Mouse (Mus musculus) stomach, embryonic 16.5 days (tissue): ENCODE measurements around the gene Map2. TPM values are rescaled to one million over a fixed set of nuclear protein-coding genes. Genes with fewer than 3 reads are reported as not detected.

ENCODE experiments used
- ATAC-seq: fragments of 200-750 bp; cut with Nextera tagmentation; 2 replicates; pipeline ENCODE4 v1.8.0; 2017; ENCODE audit warnings: moderate number of reproducible peaks, moderate TSS enrichment; ENCODE audit not compliant: insufficient read depth, low FRiP score
- H3K27ac ChIP-seq: fragments of 300-500 bp; sonication (generic); 2 replicates; pipeline ENCODE4 v1.5.1; 2014; ENCODE audit warnings: low read length
- H3K27me3 ChIP-seq: fragments of 300-500 bp; sonication (generic); 2 replicates; pipeline ENCODE4 v1.6.1; 2014; ENCODE audit warnings: low read length, control low read depth, mixed read lengths; ENCODE audit not compliant: control insufficient read depth, insufficient read depth
- H3K36me3 ChIP-seq: fragments of 300-500 bp; sonication (generic); 2 replicates; pipeline ENCODE4 v1.6.1; 2014; ENCODE audit warnings: low read length; ENCODE audit not compliant: control insufficient read depth, insufficient read depth
- H3K4me1 ChIP-seq: fragments of 300-500 bp; sonication (generic); 2 replicates; pipeline ENCODE4 v1.6.1; 2014; ENCODE audit warnings: low read length, control low read depth, mixed read lengths; ENCODE audit not compliant: control insufficient read depth, insufficient read depth
- H3K4me2 ChIP-seq: fragments of 300-500 bp; sonication (generic); 2 replicates; pipeline ENCODE4 v1.6.1; 2014; ENCODE audit warnings: low read depth, low read length, mixed read lengths
- H3K4me3 ChIP-seq: fragments of 300-500 bp; sonication (generic); replicated peaks from 2 replicates; pipeline ENCODE4 v1.5.1; 2014; ENCODE audit warnings: mild to moderate bottlenecking, low read length
- H3K9ac ChIP-seq: fragments of 300-500 bp; sonication (generic); 2 replicates; pipeline ENCODE4 v1.6.1; 2014; ENCODE audit warnings: low read length
- H3K9me3 ChIP-seq: fragments of 300-500 bp; sonication (generic); replicated peaks from 2 replicates; pipeline ENCODE4 v1.6.1; 2016; ENCODE audit warnings: low read length, control low read depth; ENCODE audit not compliant: control insufficient read depth
- WGBS: fragments of 180-500 bp; shearing (Covaris S2); extraction: QIAGEN DNeasy Blood & Tissue Kit; methylation state at CpG from one replicate; pipeline ENCODE4 v1.1.7; 2014; 5-methylcytosine and 5-hydroxymethylcytosine counted together
- polyA plus RNA-seq: library from polyadenylated mRNA; unstranded; fragments of >200 nt; fragmentation: Nextera tagmentation; extraction: Ambion mirVana; gene quantifications from 2 replicates; pipeline ENCODE4 v1.2.1, GENCODE M21; 2015

Map2 gene
- polyA plus RNA-seq, 1 experiment from 2014 or later: 19.8 TPM

DNA sequence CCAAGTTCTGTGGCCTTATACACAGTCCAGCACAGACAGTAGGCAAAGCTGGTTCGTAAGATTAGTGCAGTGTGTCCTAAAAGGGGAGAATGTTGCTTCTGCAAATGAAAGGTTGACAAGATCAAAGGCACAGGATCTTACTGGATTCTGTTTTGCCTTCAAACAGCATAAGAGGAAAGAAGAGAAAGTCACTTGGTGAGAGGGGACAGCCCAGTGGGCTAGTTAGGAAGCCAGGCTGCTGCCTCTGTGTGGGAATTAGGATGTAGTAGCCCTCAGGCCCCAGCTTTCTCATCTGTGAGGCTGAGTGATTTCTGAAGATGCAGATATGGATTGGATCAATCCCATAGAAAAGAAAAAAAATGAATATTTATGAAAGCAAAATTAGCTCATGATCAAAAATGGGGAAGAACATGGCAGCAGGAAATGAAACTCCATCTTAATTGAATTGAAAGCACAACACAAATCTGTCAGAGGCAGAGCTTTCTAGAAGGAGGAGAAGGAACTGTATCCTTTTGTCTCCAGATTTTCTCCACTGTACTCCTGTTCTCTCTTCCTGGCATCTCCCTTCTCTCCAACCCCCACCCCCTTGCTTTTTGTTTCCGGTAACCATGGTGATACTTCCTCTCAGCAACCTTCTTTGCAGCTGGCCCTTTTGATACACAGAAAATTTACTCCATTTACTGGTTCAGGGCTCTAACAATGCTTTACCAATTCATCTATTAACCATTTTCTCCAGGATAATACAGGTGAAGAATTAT is 145.5 kb downstream of the Map2 start:
- H3K4me3 ChIP-seq: no peak overlapping the region
- ATAC-seq: no peak
- WGBS: 78% methylated on average over 2 of the region's 2 CpGs
- H3K36me3 ChIP-seq: no peaks in the 10 kb centered on the region
- no peaks in the 10 kb centered on the region for H3K27me3 ChIP-seq
- H3K4me2 ChIP-seq: no peak overlapping the region
- H3K4me1 ChIP-seq: no peaks in the 10 kb centered on the region
- no peak overlapping the region for H3K27ac ChIP-seq
- no peak overlapping the region for H3K9ac ChIP-seq
- H3K9me3 ChIP-seq: no peaks in the 10 kb centered on the region

DNA sequence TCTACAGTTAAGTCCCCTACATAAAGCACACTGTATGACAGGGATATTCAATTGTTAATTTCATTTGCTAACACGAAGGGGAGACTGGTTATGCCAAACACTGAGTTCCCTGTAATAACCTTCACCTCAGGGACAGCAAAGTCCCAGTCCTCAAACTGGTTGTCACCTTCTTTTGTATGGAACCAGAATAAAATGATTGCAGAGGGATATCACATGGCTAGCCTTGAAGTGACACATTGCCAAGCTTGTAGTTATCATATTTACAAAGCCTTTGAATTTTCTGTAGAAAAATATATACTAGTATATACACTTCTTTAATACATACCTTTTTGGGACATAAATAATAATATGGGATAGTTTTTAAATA is 146.0 kb downstream of the Map2 start:
- WGBS: 54% methylated on average over 1 of the region's 1 CpGs
- no peak overlapping the region for H3K27ac ChIP-seq
- H3K4me2 ChIP-seq: no peak overlapping the region

DNA sequence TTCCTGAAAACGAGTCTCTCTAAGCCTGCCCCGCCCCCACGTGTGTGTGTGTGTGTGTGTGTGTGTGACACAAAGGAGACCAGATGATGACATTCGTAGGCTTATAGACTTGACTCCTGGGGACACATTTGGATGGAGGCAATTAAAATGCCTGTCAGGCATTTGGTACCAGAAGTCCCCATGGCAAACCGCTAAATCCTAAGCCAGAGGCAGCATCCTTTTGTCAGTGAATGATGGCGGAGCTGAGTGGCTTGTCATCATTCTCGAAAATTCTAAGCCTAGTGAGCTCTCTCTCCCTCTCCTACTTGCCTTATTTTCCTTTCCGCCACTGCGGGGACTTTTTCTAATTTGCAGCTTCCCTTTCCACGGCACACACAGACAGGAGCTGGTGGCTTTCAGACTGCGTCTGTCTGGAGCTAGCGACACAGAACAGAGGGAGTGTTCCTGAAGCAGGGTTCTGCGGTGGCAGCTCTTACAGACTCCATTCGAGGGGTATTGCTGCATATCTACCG is 146.6 kb downstream of the Map2 start:
- 61% methylated on average over 15 of the region's 15 CpGs for WGBS
- H3K4me2 ChIP-seq: no peak overlapping the region

More for the DNA sequence above, 146.0 kb downstream of the Map2 start:
- H3K36me3 ChIP-seq: no peaks in the 10 kb centered on the region
- no peak overlapping the region for H3K9ac ChIP-seq
- H3K4me1 ChIP-seq: no peaks in the 10 kb centered on the region
- H3K9me3 ChIP-seq: no peaks in the 10 kb centered on the region
- no peak overlapping the region for H3K4me3 ChIP-seq
- ATAC-seq: no peak
- H3K27me3 ChIP-seq: no peaks in the 10 kb centered on the region

DNA sequence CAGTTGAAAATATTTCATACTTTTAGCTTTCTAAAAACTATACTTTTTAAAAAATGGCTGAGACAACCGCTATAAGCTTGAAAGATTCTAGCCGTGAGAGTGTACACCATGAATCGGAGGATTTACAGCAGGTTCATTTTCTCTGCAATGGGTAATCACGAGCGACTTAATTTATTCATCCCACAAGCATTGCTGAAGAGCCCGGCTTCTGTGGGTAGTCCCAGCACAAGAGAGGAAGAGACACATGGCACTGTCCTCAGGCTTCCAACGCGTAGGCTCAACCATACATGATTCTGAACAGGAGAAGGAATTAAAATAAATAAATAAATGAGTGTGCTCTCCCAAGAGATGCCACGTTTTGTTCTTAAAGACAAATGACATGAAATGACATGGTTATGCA is 148.4 kb downstream of the Map2 start:
- Histone ChIP-seq H3K4me2 (no peak overlapping the region), H3K9ac (no peak overlapping the region), H3K27me3 (no peaks in the 10 kb centered on the region), H3K27ac (no peak overlapping the region), H3K4me1 (no peaks in the 10 kb centered on the region), H3K36me3 (no peaks in the 10 kb centered on the region), H3K4me3 (no peak overlapping the region), H3K9me3 (no peaks in the 10 kb centered on the region)
- WGBS: 84% methylated on average over 9 of the region's 9 CpGs
- ATAC-seq: no peak

More for the DNA sequence above, 146.6 kb downstream of the Map2 start:
- H3K27me3 ChIP-seq: no peaks in the 10 kb centered on the region
- no peaks in the 10 kb centered on the region for H3K4me1 ChIP-seq
- no peaks in the 10 kb centered on the region for H3K9me3 ChIP-seq
- no peak overlapping the region for H3K27ac ChIP-seq
- no peak overlapping the region for H3K9ac ChIP-seq
- no peaks in the 10 kb centered on the region for H3K36me3 ChIP-seq
- ATAC-seq: no peak
- H3K4me3 ChIP-seq: no peak overlapping the region

DNA sequence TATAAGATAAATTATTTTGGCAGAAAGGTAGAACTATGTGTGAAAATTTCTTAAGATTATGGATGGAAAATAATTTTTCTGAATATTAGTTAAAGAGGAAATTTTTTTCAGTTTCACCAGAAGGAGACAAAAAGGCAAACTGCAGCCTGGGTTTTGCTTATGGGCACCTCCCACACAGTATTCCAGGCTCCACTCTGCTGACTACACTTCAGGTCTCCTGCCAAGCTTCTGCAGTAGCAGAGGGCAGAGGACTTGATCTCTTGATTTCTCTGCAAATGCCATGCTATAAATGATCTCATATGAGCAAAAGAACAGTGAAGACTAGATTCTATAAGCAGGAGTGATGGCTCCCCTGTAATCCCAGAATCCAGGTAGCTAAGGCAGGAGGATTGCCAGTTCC is 149.9 kb downstream of the Map2 start:
- Histone ChIP-seq H3K27me3 (no peaks in the 10 kb centered on the region), H3K9me3 (no peaks in the 10 kb centered on the region), H3K4me1 (no peaks in the 10 kb centered on the region), H3K36me3 (no peaks in the 10 kb centered on the region), H3K9ac (no peak overlapping the region), H3K27ac (no peak overlapping the region), H3K4me3 (no peak overlapping the region), H3K4me2 (no peak overlapping the region)
- ATAC-seq: no peak

DNA sequence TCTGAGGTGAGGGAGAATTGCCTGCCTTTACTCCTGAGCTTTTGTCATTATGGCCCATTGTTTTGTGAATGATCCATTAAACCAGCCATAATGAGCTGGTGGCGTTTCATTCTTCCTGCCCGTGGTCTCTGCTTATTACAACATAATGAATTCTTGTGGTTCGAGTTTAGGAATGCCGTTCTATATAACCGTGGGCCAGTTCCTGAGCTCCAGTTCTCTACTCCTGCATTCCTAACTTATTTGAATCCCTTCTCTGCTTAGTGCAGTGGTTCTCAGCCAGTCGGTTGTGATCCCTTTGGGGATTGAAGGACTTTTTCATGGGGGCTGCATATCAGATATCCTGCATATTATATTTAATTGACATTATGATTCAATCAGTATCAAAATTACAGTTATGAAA is 153.9 kb downstream of the Map2 start:
- 72% methylated on average over 6 of the region's 6 CpGs for WGBS
- Histone ChIP-seq H3K4me2 (no peak overlapping the region), H3K9ac (no peak overlapping the region), H3K9me3 (no peaks in the 10 kb centered on the region), H3K4me3 (no peak overlapping the region), H3K4me1 (no peaks in the 10 kb centered on the region), H3K27ac (no peak overlapping the region), H3K36me3 (no peaks in the 10 kb centered on the region), H3K27me3 (no peaks in the 10 kb centered on the region)
- no peak for ATAC-seq

DNA sequence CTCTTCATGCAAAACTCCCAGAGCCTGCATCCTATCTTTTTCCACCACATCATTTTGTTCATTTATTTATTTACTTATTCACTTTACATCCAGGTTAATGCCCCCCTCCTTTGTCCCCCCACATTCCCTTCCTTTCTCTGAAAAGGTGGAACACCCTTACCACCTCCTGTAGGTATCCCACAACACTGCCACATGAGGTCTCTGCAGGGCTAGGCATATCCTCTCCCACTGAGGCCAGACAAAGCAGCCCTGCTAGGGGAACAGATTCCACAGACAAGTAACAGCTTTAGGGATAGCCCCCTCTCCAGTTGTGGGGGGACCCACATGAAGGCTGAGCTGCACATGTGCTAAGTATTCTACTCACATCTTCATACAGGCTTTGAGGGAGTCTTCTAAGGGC is 154.5 kb downstream of the Map2 start:
- Histone ChIP-seq H3K36me3 (no peaks in the 10 kb centered on the region), H3K4me3 (no peak overlapping the region), H3K9me3 (no peaks in the 10 kb centered on the region), H3K4me2 (no peak overlapping the region), H3K27me3 (no peaks in the 10 kb centered on the region), H3K9ac (no peak overlapping the region), H3K27ac (no peak overlapping the region), H3K4me1 (no peaks in the 10 kb centered on the region)
- no peak for ATAC-seq

DNA sequence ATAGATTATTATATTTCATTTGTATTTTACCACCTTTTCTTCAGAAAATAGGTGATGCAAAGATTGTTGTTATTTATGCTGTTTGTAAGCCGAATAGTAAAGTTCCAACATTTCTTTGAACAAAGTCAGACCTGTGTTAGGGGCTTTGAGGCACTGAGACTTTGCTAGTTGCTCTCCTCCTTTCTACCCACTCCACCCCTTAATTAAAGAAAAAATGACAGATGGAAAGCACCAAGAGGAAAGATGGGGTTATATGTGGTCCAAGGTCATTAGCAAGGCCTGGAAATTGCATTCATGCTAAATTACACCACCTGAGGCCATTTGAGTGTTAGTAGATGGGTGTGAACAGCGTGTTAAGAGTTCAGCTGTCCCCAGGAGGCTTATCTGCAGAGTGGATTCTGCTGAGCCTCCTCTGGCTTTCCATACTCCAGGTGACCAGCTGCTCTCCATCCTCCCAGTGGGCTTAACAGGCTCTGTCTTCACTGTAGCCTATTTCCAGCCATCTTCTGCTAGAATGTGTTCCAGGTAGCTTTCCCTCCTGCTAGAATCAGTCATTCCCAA is 160.7 kb downstream of the Map2 start:
- H3K9ac ChIP-seq: no peak overlapping the region
- H3K4me3 ChIP-seq: no peak overlapping the region
- 84% methylated on average over 2 of the region's 2 CpGs for WGBS
- H3K27me3 ChIP-seq: no peaks in the 10 kb centered on the region
- ATAC-seq: no peak
- H3K4me1 ChIP-seq: no peaks in the 10 kb centered on the region
- no peaks in the 10 kb centered on the region for H3K36me3 ChIP-seq
- H3K4me2 ChIP-seq: no peak overlapping the region
- H3K27ac ChIP-seq: no peak overlapping the region
- no peaks in the 10 kb centered on the region for H3K9me3 ChIP-seq

DNA sequence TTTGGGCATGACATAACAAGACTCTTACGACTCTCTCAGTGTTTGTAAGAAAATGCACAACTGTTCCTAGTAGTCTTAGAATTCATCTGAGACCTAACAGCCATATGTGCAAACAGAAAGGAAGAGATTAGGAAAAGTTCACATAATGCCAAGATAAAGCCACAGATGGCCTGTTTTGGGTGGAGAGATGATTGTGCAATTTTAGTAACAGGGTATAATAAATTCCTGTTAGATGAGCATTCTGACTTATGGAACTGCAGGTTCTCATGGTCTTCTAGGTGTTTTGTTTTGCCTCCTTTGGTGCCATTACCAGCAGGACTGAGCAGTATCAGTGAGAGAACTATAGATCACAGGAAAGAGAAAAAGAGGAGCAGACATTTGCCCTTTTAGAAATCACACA is 164.1 kb downstream of the Map2 start:
- Histone ChIP-seq H3K36me3 (no peaks in the 10 kb centered on the region), H3K9ac (no peak overlapping the region), H3K4me1 (no peaks in the 10 kb centered on the region), H3K4me2 (no peak overlapping the region), H3K4me3 (no peak overlapping the region), H3K27me3 (no peaks in the 10 kb centered on the region), H3K27ac (no peak overlapping the region), H3K9me3 (no peaks in the 10 kb centered on the region)
- no peak for ATAC-seq
- WGBS: 70% methylated on average over 1 of the region's 1 CpGs
